ENCODE assay signal across 8 mouse cellular contexts in the genomic region with DNA sequence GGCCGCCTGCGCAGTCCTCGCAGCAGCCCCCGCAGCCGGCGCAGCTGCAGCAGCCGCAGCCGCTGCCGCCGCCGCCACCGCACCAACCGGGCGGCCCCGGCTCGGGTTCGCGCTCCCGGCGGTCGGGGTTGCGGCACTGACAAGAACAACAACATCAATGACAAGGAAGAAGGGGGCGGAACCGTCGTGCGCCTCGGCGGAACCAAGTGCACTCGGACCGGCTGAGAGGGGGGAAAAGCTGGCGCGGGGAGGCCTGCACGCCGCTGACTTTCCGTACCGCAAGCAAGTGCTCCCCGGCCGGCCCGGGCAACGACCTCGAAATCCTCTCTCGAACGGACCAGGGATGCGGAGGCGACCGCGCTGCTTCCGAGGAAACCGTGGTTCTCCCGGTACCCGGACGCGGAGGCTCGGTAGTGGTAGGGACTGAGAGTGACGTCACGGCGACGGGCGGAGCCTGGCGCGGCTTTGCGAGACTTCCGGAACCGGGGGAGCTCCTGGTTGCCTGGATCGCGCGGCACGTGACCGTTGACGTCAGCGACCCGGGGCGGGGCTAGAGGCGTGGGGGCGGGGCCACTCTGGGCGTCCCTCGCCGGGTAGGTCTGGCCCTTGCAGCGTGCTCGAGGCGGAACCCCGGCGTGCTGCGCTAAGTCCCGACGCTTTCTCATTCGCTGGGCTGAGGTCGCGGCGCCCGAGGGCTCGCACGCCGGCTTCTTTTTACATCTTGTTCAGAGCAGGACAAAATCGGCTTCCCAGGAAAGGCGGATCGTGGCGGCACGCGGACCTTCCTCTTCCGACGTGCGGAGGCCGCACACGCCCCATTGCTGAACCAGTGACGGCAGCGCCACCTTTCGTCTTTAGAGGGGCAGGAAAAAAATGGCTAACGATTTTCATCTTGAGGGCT. TPM values are rescaled to one million over a fixed set of nuclear protein-coding genes. Genes with fewer than 3 reads are reported as not detected.
DNase-seq lines count a peak whose midpoint lies in the region; ATAC-seq lines count a peak whose summit lies in the region.

A gene (minus strand): TSS at position 401 of the 901 bp plus-strand sequence.

- no peaks in the 10 kb centered on the region for H3K9me3 ChIP-seq in forebrain, embryonic 14.5 days (replicated peaks; ENCODE audit: control insufficient read depth, low read length)
- no peaks in the 10 kb centered on the region for H3K9me3 ChIP-seq in neural tube, embryonic 15.5 days (replicated peaks)

- peak; percentile 95 for ATAC-seq in forebrain, embryonic 14.5 days
- ATAC-seq in neural tube, embryonic 15.5 days (ENCODE audit: low FRiP score), result peak; percentile 95

- peak within 1 kb of the TSS; percentile 82 for H3K4me2 ChIP-seq in forebrain, embryonic 14.5 days (ENCODE audit: low read length)
- H3K4me2 ChIP-seq in neural tube, embryonic 15.5 days, result peak within 1 kb of the TSS; percentile 66

- no peaks in the 10 kb centered on the region for H3K27me3 ChIP-seq in forebrain, embryonic 14.5 days (replicated peaks; ENCODE audit: control insufficient read depth, insufficient read depth, low read length)
- H3K27me3 ChIP-seq in neural tube, embryonic 15.5 days (replicated peaks), result no peaks in the 10 kb centered on the region

- peaks cover 25% of the 10 kb centered on the region for H3K4me1 ChIP-seq in forebrain, embryonic 14.5 days (ENCODE audit: control insufficient read depth, insufficient read depth, low read length)
- peaks cover 28% of the 10 kb centered on the region for H3K4me1 ChIP-seq in neural tube, embryonic 15.5 days

- no peaks in the 10 kb centered on the region for H3K36me3 ChIP-seq in forebrain, embryonic 14.5 days (ENCODE audit: control insufficient read depth, insufficient read depth, low read length)
- no peaks in the 10 kb centered on the region for H3K36me3 ChIP-seq in neural tube, embryonic 15.5 days

- H3K4me3 ChIP-seq in forebrain, embryonic 14.5 days (ENCODE audit: low read depth, low read length), result peak within 1 kb of the TSS; percentile 94
- H3K4me3 ChIP-seq in neural tube, embryonic 15.5 days (replicated peaks), result peak within 1 kb of the TSS; percentile 56

- under 1% methylated on average over 105 of the region's 109 CpGs for WGBS in forebrain, embryonic 14.5 days
- WGBS in neural tube, embryonic 15.5 days, result under 1% methylated on average over 105 of the region's 109 CpGs

- intact Hi-C loops in heart, postnatal 14 days (cut with DNase I), result loop anchor here (2.0 to 5.0 kb wide), 3 partner anchors 89 to 207 kb away; a partner anchor contains a TSS

- peak within 1 kb of the TSS; percentile 89 for H3K9ac ChIP-seq in forebrain, embryonic 14.5 days (ENCODE audit: low read length)
- peak within 1 kb of the TSS; percentile 87 for H3K9ac ChIP-seq in neural tube, embryonic 15.5 days (replicated peaks)

- peak within 1 kb of the TSS; percentile 94 for H3K27ac ChIP-seq in forebrain, embryonic 14.5 days (ENCODE audit: low read depth, low read length)
- peak within 1 kb of the TSS; percentile 99 for H3K27ac ChIP-seq in neural tube, embryonic 15.5 days (replicated peaks)

- peak; percentile 97 for DNase-seq in ES-CJ7 (ENCODE audit: low read depth, low spot score)
- peak; percentile 97 for DNase-seq in cerebellum, adult 11 months
- peak; percentile 98 for DNase-seq in forebrain, embryonic 14.5 days (ENCODE audit: low spot score)
- peak; percentile 95 to 97 for DNase-seq in heart, postnatal 14 days
- DNase-seq in layer of hippocampus, adult 11-12 months (ENCODE audit: low spot score), result peak; percentile 97
- DNase-seq in lung, adult 18-20 months, result peak; percentile 97
- DNase-seq in testis, postnatal 14 days (ENCODE audit: low spot score), result peak; percentile 97

RNA-seq across cellular contexts. Expression of the gene that starts here (rescaled TPM):
- 6.4 and 7.1 TPM in 2 replicates for polyA plus RNA-seq in forebrain, embryonic 14.5 days (2014; fragmentation: Nextera tagmentation; extraction: Ambion mirVana)
- total RNA-seq in heart, postnatal 14 days (2021), result 1 to 10 TPM; 8.1 to 9.2 TPM
- polyA plus RNA-seq in neural tube, embryonic 15.5 days (2015; fragmentation: Nextera tagmentation; extraction: Ambion mirVana), result 7.2 and 8.3 TPM in 2 replicates

Comparison
In these comparisons a context has a peak if more than half of its experiments do, and no peak if none do; other contexts are left out.
1. Peak in every context shown above with its lines: DNase-seq, ATAC-seq, H3K4me3 ChIP-seq and H3K27ac ChIP-seq.